Mouse (Mus musculus) embryonic fibroblast, embryonic 13.5 days (primary cell): ENCODE results near the gene Stat6. TPM values are rescaled to one million over a fixed set of nuclear protein-coding genes. Genes with fewer than 3 reads are reported as not detected.

Experiments
- H3K27ac ChIP-seq: 2 replicates; pipeline ENCODE4 v1.5.1; 2012; ENCODE audit warnings: low read length, control low read depth, inconsistent platforms; ENCODE audit not compliant: insufficient read depth
- H3K4me1 ChIP-seq: 2 replicates; pipeline ENCODE4 v1.6.1; 2011; ENCODE audit warnings: low read length; ENCODE audit not compliant: control insufficient read depth, insufficient read depth
- H3K4me3 ChIP-seq: 2 replicates; pipeline ENCODE4 v1.5.1; 2011; ENCODE audit warnings: mild to moderate bottlenecking, control low read depth, low read length; ENCODE audit not compliant: insufficient read depth
- CTCF ChIP-seq: IDR thresholded peaks from 2 replicates; pipeline ENCODE4 v1.5.1; 2011; ENCODE audit warnings: mild to moderate bottlenecking, control low read depth, low read length, moderate library complexity, borderline replicate concordance; ENCODE audit not compliant: insufficient read depth
- POLR2A ChIP-seq: IDR thresholded peaks from 2 replicates; pipeline ENCODE4 v1.6.1; 2011; ENCODE audit warnings: low read depth, mild to moderate bottlenecking, control low read depth, low read length, moderate library complexity
- polyA plus RNA-seq: library from polyadenylated mRNA; stranded (reverse); fragments of >200 nt; gene quantifications from 2 replicates; pipeline ENCODE4 v1.2.4, GENCODE M21; 2011; ENCODE audit warnings: low read depth; ENCODE audit not compliant: missing spikeins, insufficient read length

Stat6 gene
- polyA plus RNA-seq, 1 experiment = 55.1 TPM

GRCm38 (mm10) chr10:127668093-127669050, 25.6 kb downstream of the Stat6 start, which contains the start of gene Nab2:
TSS of gene Nab2 (minus strand) at chr10:127668568.
- no peak for TF ChIP-seq CTCF
- peak; percentile 89 for TF ChIP-seq POLR2A
- peak within 1 kb of the TSS; percentile 49 for H3K4me3 ChIP-seq
- H3K4me1 ChIP-seq = no peaks in the 10 kb centered on the region; the same call in 1 of the 2 replicates
- H3K27ac ChIP-seq = peak within 1 kb of the TSS; percentile 100

DNA sequence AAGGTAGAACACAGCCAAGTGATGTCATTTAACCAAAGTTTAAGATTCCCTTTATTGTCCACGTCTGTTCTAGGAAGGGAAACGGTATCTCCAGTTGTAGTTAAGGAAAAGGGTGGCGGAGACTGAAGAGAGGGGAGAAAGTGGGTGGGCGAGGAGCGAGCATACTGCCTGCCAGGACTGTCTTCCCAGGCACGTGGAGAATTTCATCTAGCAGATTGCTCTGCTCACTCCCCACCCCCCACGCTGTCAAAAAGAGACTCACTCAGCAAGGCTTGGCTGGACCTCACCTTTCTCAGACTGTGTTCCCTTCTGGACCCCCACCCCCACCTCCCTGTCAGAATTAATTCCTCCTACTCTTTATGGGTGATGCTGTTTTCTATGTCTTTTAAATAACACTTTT, 26.4 kb downstream of the Stat6 start:
- TF ChIP-seq CTCF = no peak
- no peak; the same call in 1 of the 2 replicates for TF ChIP-seq POLR2A
- peak overlapping the region; percentile 100 for H3K27ac ChIP-seq
- H3K4me1 ChIP-seq = no peaks in the 10 kb centered on the region; the same call in 1 of the 2 replicates
- H3K4me3 ChIP-seq = no peak overlapping the region

DNA sequence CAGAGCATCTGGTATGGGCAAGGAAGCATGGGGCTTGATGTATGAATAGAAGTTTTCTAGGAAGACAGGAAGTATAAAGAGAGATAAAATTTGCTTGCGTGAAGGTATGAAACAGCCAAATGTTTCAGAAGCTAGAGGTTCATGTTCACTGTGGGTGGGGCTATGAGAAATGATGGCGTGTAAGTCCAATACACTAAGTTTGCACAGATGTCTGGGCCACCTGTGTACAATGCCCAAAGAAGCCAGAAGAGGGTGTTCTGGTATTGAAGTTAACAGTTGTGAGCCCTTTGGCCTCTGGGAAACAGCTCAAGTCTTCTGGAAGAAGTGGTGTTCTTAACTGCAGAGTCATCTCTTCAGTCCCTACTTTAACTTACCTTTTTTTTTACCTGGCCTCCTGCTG, 27.4 kb downstream of the Stat6 start:
- H3K4me3 ChIP-seq = no peak overlapping the region
- no peak for TF ChIP-seq POLR2A
- TF ChIP-seq CTCF = no peak
- no peaks in the 10 kb centered on the region; the same call in 1 of the 2 replicates for H3K4me1 ChIP-seq
- no peak overlapping the region for H3K27ac ChIP-seq

DNA sequence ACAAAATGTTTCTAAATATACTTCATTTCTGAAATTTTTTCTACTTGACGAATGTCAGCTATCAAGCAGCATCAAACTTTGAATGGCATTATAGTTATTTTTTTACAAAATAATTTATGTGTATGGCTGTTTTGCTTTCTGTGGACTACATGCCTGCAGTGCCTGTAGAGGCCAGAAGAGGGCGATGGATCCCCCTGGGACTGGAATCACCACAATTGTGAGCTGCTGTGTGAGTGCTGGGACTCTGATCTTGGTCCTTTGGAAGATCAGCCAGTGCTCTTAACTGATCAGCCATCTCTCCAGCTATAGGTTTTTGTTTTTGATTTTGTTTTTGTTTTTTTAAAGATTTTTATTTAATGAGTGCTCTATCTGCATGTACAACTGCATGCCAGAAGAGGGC, 28.5 kb downstream of the Stat6 start:
- no peaks in the 10 kb centered on the region; the same call in 1 of the 2 replicates for H3K4me1 ChIP-seq
- TF ChIP-seq CTCF (no peak), POLR2A (no peak)
- no peak overlapping the region for H3K27ac ChIP-seq
- no peak overlapping the region for H3K4me3 ChIP-seq

DNA sequence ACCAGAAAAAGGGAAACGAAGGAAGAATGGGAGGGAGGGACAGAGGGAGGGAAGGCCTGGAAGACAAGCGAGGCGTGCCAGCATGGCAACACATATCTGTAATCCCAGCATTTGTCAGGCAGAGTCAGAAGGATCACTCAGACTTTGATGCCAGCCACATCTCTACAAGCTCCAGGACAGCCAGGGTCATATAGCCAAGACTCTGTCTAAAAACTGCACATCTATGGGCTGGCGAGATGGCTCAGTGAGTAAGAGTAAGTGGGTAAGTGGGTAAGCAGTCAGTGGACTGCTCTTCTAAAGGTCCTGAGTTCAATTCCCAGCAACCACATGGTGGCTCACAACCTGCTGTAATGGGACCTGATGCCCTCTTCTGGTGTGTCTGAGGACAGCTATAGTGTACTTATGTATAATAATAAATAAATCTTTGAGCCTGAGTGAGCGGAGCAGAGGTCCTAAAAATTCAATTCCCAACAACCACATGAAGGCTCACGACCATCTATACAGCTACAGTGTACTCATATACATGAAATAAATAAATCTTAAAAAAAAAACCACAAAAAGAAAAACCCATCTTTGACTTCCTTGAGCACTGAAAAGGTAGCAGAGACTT, 31.4 kb downstream of the Stat6 start:
- H3K27ac ChIP-seq = no peak overlapping the region
- H3K4me1 ChIP-seq = no peaks in the 10 kb centered on the region; the same call in 1 of the 2 replicates
- no peak for TF ChIP-seq POLR2A
- no peak for TF ChIP-seq CTCF
- H3K4me3 ChIP-seq = no peak overlapping the region

GRCm38 (mm10) chr10:127674794-127675522, 32.2 kb downstream of the Stat6 start:
- TF ChIP-seq POLR2A = no peak
- TF ChIP-seq CTCF = peak; percentile 34; the same call in 1 of the 2 replicates
- H3K27ac ChIP-seq = peak overlapping the region; percentile 27
- H3K4me1 ChIP-seq = no peaks in the 10 kb centered on the region
- no peak overlapping the region for H3K4me3 ChIP-seq

DNA sequence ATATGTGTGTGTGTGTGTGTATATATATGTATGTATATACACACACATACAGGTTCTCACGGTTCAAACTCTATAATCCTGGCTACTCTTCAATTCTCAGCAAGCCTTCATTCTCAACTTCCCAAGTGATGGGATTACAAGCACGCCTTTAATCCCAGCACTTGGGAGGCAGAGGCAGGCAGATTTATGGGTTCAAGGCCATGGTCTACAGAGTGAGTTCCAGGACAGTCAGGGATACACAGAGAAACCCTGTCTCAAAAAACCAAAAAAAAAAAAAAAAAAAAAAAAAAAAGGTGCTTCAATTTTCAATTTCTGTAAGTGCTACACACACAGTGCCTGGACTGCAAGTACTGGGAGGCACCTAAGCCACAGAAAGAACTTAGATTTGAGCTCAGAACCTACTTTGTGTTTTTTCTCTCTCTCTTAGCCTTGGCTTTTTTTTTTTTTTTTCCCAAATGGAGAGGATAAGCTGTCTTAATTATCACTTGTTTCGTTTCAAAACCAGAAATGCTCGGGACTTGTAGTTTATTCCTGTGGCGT, 33.1 kb downstream of the Stat6 start:
- H3K4me3 ChIP-seq = peak overlapping the region; percentile 87; the same call in 1 of the 2 replicates
- TF ChIP-seq POLR2A = no peak
- no peak for TF ChIP-seq CTCF
- H3K27ac ChIP-seq = peak overlapping the region; percentile 74
- no peaks in the 10 kb centered on the region for H3K4me1 ChIP-seq

DNA sequence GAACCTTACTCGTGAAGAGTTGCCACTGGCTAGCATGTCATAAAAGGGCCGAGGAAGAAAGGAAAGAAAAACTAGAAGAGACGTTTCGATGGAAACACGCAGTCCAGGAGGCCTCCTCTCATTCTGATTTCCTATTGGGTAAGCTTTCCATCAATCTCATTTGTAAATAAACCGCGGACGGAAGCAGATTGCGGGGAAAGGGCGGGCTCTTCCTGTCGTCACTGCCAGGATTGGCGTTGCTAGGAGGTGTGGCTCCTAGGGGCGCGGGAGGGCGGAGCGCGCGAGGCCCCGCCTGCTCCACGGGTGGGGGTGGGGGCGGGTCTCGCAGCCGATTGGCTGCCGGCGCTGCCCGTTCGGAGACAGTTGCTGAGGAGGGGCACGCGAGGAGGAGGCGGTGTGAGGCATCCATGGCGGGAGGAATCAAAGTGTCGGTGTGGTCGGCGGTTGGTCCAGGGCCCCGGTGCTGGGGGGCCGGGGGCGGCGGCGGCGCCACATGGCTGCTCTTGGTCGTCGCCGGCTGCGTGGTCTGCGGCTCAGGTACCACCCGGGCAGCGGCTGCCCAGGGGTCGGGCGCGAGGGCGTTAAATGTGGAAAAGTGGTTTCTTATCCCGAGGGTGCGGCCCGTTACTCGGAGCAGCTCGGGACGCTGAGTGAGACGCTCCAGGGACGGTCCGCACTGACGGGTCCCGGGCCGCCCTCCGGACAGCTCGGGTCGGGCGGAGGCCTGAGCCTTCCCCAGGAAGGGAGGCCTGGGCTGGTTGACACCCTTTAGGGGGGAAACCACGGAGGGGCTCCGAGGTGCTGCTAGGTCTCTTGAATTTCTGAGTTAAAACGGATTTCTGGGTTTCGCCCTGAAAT, 34.1 kb downstream of the Stat6 start:
- H3K27ac ChIP-seq = peak overlapping the region; percentile 74
- peak overlapping the region; percentile 87 for H3K4me3 ChIP-seq
- H3K4me1 ChIP-seq = no peaks in the 10 kb centered on the region
- TF ChIP-seq POLR2A (peak; percentile 58), CTCF (no peak)
